Mouse (Mus musculus) CD4-positive, CD25-positive, alpha-beta regulatory T cell, adult 4 months (primary cell): ENCODE measurements around the gene Krt9. TPM values are rescaled to one million over a fixed set of nuclear protein-coding genes. Genes with fewer than 3 reads are reported as not detected.
"Not testable (repeated sequence)": the region's sequence is repeated elsewhere in the genome, so short reads cannot be mapped to it uniquely, and the experiment has no call there.

Source experiments
- ATAC-seq: one replicate; pipeline ENCODE4 v1.8.0; 2017
- polyA plus RNA-seq, 2 experiments: library from polyadenylated mRNA; unstranded; fragments of 100-300 nt; shearing (Covaris generic); gene quantifications; one replicate each; pipeline ENCODE4 v1.2.1; 2017

Gene Krt9
- not detected for polyA plus RNA-seq

GRCm38 (mm10) chr11:100192992-100193391, at the start of gene Krt9:
TSS of gene Krt9 (minus strand) at chr11:100193246.
- no peak for ATAC-seq

GRCm38 (mm10) chr11:100240272-100240671, 47.2 kb upstream of the Krt9 start:
- not testable (repeated sequence) for ATAC-seq

GRCm38 (mm10) chr11:100221741-100222140, 28.7 kb upstream of the Krt9 start:
- ATAC-seq: no peak

GRCm38 (mm10) chr11:100219304-100219703, 26.3 kb upstream of the Krt9 start:
- no peak for ATAC-seq

GRCm38 (mm10) chr11:100208542-100208941, 15.5 kb upstream of the Krt9 start:
- ATAC-seq: no peak

GRCm38 (mm10) chr11:100207498-100207897, 14.5 kb upstream of the Krt9 start, which contains the start of gene Krt14:
TSS of gene Krt14 (minus strand) at chr11:100207548.
- ATAC-seq: no peak

- no peak for ATAC-seq
These were observed 10.4 kb upstream of the Krt9 start for GRCm38 (mm10) chr11:100203448-100203847.

- ATAC-seq: no peak
These were observed 9.9 kb upstream of the Krt9 start for GRCm38 (mm10) chr11:100202906-100203305.

- ATAC-seq: no peak
These were observed 7.2 kb upstream of the Krt9 start for GRCm38 (mm10) chr11:100200104-100200820.

GRCm38 (mm10) chr11:100198666-100199065, 5.6 kb upstream of the Krt9 start:
- ATAC-seq: no peak

- no peak for ATAC-seq
These were observed 1.2 kb downstream of the Krt9 start for GRCm38 (mm10) chr11:100191820-100192219.

GRCm38 (mm10) chr11:100186736-100187135, 6.3 kb downstream of the Krt9 start:
- no peak for ATAC-seq

GRCm38 (mm10) chr11:100181725-100182124, 11.3 kb downstream of the Krt9 start:
- no peak for ATAC-seq

- ATAC-seq: no peak
These were observed 13.8 kb downstream of the Krt9 start for GRCm38 (mm10) chr11:100179260-100179659.

GRCm38 (mm10) chr11:100178307-100178706, 14.7 kb downstream of the Krt9 start:
- no peak for ATAC-seq

GRCm38 (mm10) chr11:100176791-100177190, 16.3 kb downstream of the Krt9 start:
- no peak for ATAC-seq

- no peak for ATAC-seq
These were observed 24.0 kb downstream of the Krt9 start for GRCm38 (mm10) chr11:100168765-100169762.

- no peak for ATAC-seq
These were observed 25.0 kb downstream of the Krt9 start for GRCm38 (mm10) chr11:100168071-100168470.

GRCm38 (mm10) chr11:100164392-100164791, 28.7 kb downstream of the Krt9 start:
- no peak for ATAC-seq

GRCm38 (mm10) chr11:100157908-100158477, 35.1 kb downstream of the Krt9 start:
- no peak for ATAC-seq

GRCm38 (mm10) chr11:100157331-100157730, 35.7 kb downstream of the Krt9 start:
- no peak for ATAC-seq

GRCm38 (mm10) chr11:100155497-100156255, 37.4 kb downstream of the Krt9 start:
- no peak for ATAC-seq
